Mouse (Mus musculus) hindbrain, embryonic 14.5 days (tissue): ENCODE results near the gene Hmcn2. TPM values are rescaled to one million over a fixed set of nuclear protein-coding genes. Genes with fewer than 3 reads are reported as not detected.
A peak's percentile ranks its signal among the peaks of the same experiment; 100 is the strongest.

ENCODE experiments used
- ATAC-seq: fragments of 200-750 bp; cut with Nextera tagmentation; 2 replicates; pipeline ENCODE4 v1.8.0; 2017; ENCODE audit warnings: moderate number of reproducible peaks, mild to moderate bottlenecking, moderate TSS enrichment, moderate library complexity; ENCODE audit not compliant: low FRiP score
- DNase-seq: peaks from one replicate; pipeline ENCODE4 v3.0.0-alpha.2; 2015; ENCODE audit warnings: low spot score
- H3K27ac ChIP-seq: fragments of 300-500 bp; sonication (generic); 2 replicates; pipeline ENCODE4 v1.5.1; 2014; ENCODE audit warnings: mild to moderate bottlenecking, moderate library complexity
- H3K27me3 ChIP-seq: fragments of 300-500 bp; sonication (generic); 2 replicates; pipeline ENCODE4 v1.6.1; 2014; ENCODE audit warnings: mild to moderate bottlenecking, low read length, mixed read lengths; ENCODE audit not compliant: control insufficient read depth, insufficient read depth
- H3K36me3 ChIP-seq: fragments of 300-500 bp; sonication (generic); replicated peaks from 2 replicates; pipeline ENCODE4 v1.6.1; 2014; ENCODE audit not compliant: control insufficient read depth, insufficient read depth
- H3K4me1 ChIP-seq: fragments of 300-500 bp; sonication (generic); replicated peaks from 2 replicates; pipeline ENCODE4 v1.6.1; 2014; ENCODE audit warnings: antibody characterized with exemption, low read length, mixed read lengths; ENCODE audit not compliant: control insufficient read depth, insufficient read depth
- H3K4me2 ChIP-seq: fragments of 300-500 bp; sonication (generic); replicated peaks from 2 replicates; pipeline ENCODE4 v1.6.1; 2014; ENCODE audit warnings: mild to moderate bottlenecking, moderate library complexity
- H3K4me3 ChIP-seq: fragments of 300-500 bp; sonication (generic); replicated peaks from 2 replicates; pipeline ENCODE4 v1.5.1; 2014; ENCODE audit warnings: mild to moderate bottlenecking, low read length
- H3K9ac ChIP-seq: fragments of 300-500 bp; sonication (generic); 2 replicates; pipeline ENCODE4 v1.6.1; 2014
- H3K9me3 ChIP-seq: fragments of 300-500 bp; sonication (generic); 2 replicates; pipeline ENCODE4 v1.6.1; 2016; ENCODE audit warnings: low read length; ENCODE audit not compliant: control insufficient read depth
- WGBS: fragments of 180-500 bp; shearing (Covaris S2); extraction: QIAGEN DNeasy Blood & Tissue Kit; methylation state at CpG from one replicate; pipeline ENCODE4 v1.1.7; 2014; 5-methylcytosine and 5-hydroxymethylcytosine counted together
- polyA plus RNA-seq: library from polyadenylated mRNA; unstranded; fragments of >200 nt; fragmentation: Nextera tagmentation; extraction: Ambion mirVana; gene quantifications from 2 replicates; pipeline ENCODE4 v1.2.1, GENCODE M21; 2014

The Hmcn2 gene
- polyA plus RNA-seq, 1 experiment from 2014 or later = 0.37 TPM

GRCm38 (mm10) chr2:31418021-31418420 is 103.8 kb downstream of the Hmcn2 start:
- Histone ChIP-seq H3K9me3 (no peaks in the 10 kb centered on the region), H3K36me3 (no peaks in the 10 kb centered on the region), H3K9ac (no peak overlapping the region), H3K4me2 (no peak overlapping the region), H3K4me1 (no peaks in the 10 kb centered on the region), H3K27me3 (no peaks in the 10 kb centered on the region), H3K27ac (no peak overlapping the region), H3K4me3 (no peak overlapping the region)
- no peak for ATAC-seq
- DNase-seq = no peak
- WGBS = 69% methylated on average over 5 of the region's 5 CpGs

- DNase-seq = no peak
Measured at GRCm38 (mm10) chr2:31418571-31418970, 104.4 kb downstream of the Hmcn2 start.

GRCm38 (mm10) chr2:31420914-31421313 is 106.7 kb downstream of the Hmcn2 start:
- Histone ChIP-seq H3K9ac (no peak overlapping the region), H3K27me3 (no peaks in the 10 kb centered on the region), H3K4me1 (no peaks in the 10 kb centered on the region), H3K27ac (no peak overlapping the region), H3K9me3 (no peaks in the 10 kb centered on the region), H3K4me2 (no peak overlapping the region), H3K4me3 (no peak overlapping the region), H3K36me3 (no peaks in the 10 kb centered on the region)
- no peak for DNase-seq
- no peak for ATAC-seq
- WGBS = 83% methylated on average over 6 of the region's 6 CpGs

More at GRCm38 (mm10) chr2:31418571-31418970, 104.4 kb downstream of the Hmcn2 start:
- no peak overlapping the region for H3K9ac ChIP-seq
- H3K36me3 ChIP-seq = no peaks in the 10 kb centered on the region
- no peaks in the 10 kb centered on the region for H3K27me3 ChIP-seq
- no peak overlapping the region for H3K4me3 ChIP-seq
- no peak overlapping the region for H3K27ac ChIP-seq
- no peak overlapping the region for H3K4me2 ChIP-seq
- 16% methylated on average over 8 of the region's 8 CpGs for WGBS
- no peaks in the 10 kb centered on the region for H3K4me1 ChIP-seq
- no peaks in the 10 kb centered on the region for H3K9me3 ChIP-seq
- peak; percentile 65 for ATAC-seq

DNA sequence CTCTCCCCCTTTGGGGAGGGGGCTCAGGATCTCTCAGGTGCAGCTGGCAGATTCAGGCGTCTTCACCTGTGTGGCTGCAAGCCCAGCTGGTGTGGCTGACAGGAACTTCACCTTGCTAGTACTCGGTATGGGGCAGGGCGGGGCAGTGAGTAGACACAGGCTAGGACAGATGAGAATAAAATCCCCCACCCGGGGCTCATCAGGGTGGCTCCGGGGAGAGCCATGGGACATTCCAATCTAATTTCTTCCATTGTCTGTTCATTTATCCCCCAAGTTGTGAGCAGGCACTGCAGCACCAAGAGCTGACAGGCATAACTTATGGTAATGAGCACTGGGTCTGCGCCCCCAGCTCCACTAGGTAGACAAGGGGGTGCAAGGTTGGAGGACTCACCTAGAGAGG is 108.4 kb downstream of the Hmcn2 start:
- no peak overlapping the region for H3K9ac ChIP-seq
- DNase-seq (no peak), ATAC-seq (no peak)
- no peaks in the 10 kb centered on the region for H3K4me1 ChIP-seq
- H3K4me2 ChIP-seq = no peak overlapping the region
- H3K27me3 ChIP-seq = no peaks in the 10 kb centered on the region
- H3K4me3 ChIP-seq = no peak overlapping the region
- WGBS = 78% methylated on average over 6 of the region's 6 CpGs
- no peaks in the 10 kb centered on the region for H3K9me3 ChIP-seq
- no peaks in the 10 kb centered on the region for H3K36me3 ChIP-seq
- no peak overlapping the region for H3K27ac ChIP-seq

DNA sequence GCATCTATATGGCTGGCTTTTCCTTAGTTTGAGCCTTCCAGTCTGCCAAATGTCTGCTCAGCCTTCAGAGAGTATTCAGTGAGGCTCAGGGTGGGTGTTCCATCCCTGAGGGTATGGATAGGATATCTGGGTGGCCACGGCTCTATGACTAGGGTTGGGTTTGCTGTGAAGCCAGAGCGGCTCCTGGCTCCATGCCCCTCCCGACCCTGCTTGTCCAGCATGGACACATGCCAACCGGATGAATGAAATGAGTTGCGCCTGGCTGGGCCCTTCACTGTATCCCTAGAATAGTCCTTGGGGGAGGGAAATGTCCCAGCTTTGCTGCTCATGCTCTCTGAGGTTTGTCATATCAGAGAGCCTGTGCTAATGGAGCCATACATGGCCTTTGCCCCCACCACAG is 117.3 kb downstream of the Hmcn2 start:
- Histone ChIP-seq H3K27ac (no peak overlapping the region), H3K4me2 (no peak overlapping the region), H3K4me3 (no peak overlapping the region), H3K4me1 (no peaks in the 10 kb centered on the region), H3K9ac (no peak overlapping the region), H3K27me3 (no peaks in the 10 kb centered on the region), H3K36me3 (no peaks in the 10 kb centered on the region), H3K9me3 (no peaks in the 10 kb centered on the region)
- 82% methylated on average over 5 of the region's 5 CpGs for WGBS
- no peak for DNase-seq
- ATAC-seq = no peak

- no peak for ATAC-seq
- no peak overlapping the region for H3K27ac ChIP-seq
- H3K9ac ChIP-seq = no peak overlapping the region
- no peak overlapping the region for H3K4me2 ChIP-seq
- 80% methylated on average over 10 of the region's 10 CpGs for WGBS
- H3K9me3 ChIP-seq = no peaks in the 10 kb centered on the region
- no peak overlapping the region for H3K4me3 ChIP-seq
- no peaks in the 10 kb centered on the region for H3K36me3 ChIP-seq
- no peaks in the 10 kb centered on the region for H3K4me1 ChIP-seq
- DNase-seq = no peak
- no peaks in the 10 kb centered on the region for H3K27me3 ChIP-seq
Measured at GRCm38 (mm10) chr2:31434746-31435145, 120.5 kb downstream of the Hmcn2 start.

DNA sequence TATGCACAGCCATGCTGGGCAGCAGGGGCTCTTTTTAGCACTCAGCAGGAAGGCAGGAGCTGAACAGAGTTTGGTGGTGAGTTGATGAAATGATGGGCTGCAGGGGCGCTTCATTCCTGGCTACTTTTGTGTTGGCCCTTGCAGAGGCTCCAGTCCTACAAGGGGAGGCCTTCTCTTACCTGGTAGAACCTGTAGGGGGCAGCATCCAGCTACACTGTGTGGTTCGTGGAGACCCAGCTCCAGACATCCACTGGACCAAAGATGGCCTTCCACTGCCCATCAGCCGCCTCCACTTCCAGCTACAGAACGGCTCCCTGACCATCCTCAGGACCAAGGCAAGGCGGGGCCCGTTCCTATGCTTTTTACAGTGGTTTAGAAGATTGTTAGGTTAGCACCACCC is 121.4 kb downstream of the Hmcn2 start:
- Histone ChIP-seq H3K9me3 (no peaks in the 10 kb centered on the region), H3K4me1 (no peaks in the 10 kb centered on the region), H3K4me2 (no peak overlapping the region), H3K9ac (no peak overlapping the region), H3K27me3 (no peaks in the 10 kb centered on the region), H3K4me3 (no peak overlapping the region), H3K36me3 (no peaks in the 10 kb centered on the region), H3K27ac (no peak overlapping the region)
- ATAC-seq (no peak), DNase-seq (peak; percentile 51)
- WGBS = 41% methylated on average over 6 of the region's 6 CpGs

DNA sequence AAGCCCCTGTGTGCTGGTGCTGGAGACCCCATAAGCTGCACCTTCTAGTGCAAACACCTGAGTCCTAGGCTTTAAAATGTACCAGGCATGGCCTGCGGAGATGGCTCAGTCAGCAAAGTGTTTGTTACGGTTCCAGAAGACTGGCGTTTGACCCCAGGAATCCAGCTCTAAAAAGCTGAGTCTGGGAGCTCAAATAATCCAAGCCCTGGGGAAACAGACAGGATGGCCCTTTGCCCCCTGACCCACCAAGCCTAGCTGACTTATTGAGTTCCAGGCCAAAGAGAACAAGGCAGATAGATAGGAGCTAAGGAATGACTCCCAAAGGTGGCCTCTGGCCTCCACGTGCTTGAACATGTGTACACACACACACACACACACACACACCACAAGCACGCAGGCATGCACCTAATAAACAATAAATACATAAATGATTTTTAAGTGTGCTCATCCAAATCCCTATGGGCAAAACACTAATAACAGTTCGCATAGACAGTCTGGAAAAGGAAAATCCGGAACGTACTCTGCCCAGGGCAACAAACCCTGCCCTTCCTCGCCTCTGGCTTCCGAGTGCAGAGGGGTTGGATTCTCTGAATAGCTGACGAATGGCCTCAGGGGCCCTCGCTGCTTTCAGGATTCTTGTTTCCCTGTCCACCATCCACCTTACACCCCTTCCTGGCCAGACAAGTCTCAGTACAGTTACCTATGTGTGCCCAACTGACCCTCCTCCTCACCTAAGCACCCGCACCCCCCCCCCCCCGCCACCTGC is 123.4 kb downstream of the Hmcn2 start:
- 67% methylated on average over 14 of the region's 14 CpGs for WGBS
- Histone ChIP-seq H3K4me2 (no peak overlapping the region), H3K27ac (no peak overlapping the region), H3K9me3 (no peaks in the 10 kb centered on the region), H3K36me3 (no peaks in the 10 kb centered on the region), H3K9ac (no peak overlapping the region), H3K4me3 (no peak overlapping the region), H3K27me3 (no peaks in the 10 kb centered on the region), H3K4me1 (no peaks in the 10 kb centered on the region)
- no peak for ATAC-seq
- DNase-seq = no peak

DNA sequence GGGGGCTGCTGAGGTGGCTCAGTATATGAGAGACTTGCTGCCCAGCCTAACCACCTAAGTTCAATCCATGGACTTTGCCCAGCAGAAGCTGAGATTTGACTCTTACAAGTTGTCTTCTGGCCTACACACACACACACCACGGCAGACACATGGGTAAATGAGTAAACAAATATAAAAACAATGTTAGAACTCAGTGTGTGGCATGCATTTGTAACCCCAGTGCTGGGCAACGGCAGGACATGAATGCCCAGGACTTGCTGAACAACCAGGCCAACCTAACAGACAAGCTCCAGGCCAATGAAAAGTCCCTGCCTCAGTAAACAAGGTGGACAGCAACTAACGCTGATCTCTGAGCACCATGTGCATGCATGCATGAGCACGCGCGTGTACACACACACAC is 125.4 kb downstream of the Hmcn2 start:
- DNase-seq (no peak), ATAC-seq (no peak)
- H3K4me1 ChIP-seq = no peaks in the 10 kb centered on the region
- H3K27me3 ChIP-seq = no peaks in the 10 kb centered on the region
- H3K36me3 ChIP-seq = no peaks in the 10 kb centered on the region
- H3K4me3 ChIP-seq = no peak overlapping the region
- H3K4me2 ChIP-seq = no peak overlapping the region
- WGBS = 82% methylated on average over 6 of the region's 6 CpGs
- H3K27ac ChIP-seq = no peak overlapping the region
- H3K9ac ChIP-seq = no peak overlapping the region
- no peaks in the 10 kb centered on the region for H3K9me3 ChIP-seq
